Mouse (Mus musculus): ENCODE data around the gene Gria1.

Gene Gria1

DNA sequence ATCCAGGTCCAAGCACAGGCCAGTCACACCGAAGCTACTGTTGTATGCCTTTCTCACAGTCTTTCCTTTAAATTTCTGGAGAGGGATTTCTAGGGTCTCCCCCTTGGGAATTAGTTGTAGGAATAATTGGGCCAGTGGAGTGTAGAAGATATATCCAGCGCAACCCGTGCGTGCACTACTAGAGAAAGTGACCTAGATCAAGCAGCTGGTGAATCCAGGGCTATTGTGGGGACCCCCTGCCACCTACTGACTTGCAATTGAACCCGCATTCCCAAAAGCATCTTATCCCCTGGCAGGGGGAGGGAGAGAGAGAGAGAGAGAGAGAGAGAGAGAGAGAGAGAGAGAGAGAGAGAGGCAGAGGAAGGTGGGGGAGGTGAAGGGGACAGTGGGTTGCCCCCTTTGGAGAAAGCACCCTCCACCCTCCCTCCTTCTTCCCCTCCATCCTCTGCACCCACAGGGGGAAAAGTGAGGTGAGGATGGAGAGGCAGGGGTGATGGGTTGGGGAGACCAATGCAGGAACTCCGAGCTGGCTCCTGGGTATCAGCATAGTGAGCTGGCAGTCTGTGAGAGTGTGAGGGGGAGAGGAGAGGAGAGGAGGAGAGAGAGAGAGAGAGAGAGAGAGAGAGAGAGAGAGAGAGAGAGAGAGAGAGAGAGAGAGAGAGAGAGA is at the start of gene Gria1:
TSS of gene Gria1 (plus strand) at position 364 of the 667 bp plus-strand sequence.
- no peak for DNase-seq (ENCODE audit: low spot score in 2 of 2)

DNA sequence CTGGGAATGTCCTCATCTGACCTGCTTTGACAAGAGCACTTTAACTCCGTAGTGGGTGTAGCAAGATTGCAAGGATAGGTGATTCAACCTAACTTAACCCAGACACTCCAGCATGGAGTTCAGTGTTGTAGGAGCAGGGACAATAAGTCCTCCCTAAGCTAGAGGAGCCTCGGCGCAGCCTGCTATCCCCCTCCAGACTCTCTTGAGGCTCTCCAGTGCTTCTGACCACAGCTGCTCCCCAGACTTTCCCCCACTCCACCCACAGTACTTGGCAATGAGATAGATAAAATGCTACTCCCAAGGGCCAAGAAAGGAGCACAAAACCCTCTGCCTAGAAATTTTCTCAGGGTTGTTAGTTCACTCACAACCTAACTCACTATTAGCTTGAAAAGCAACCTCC is 49.4 kb upstream of the Gria1 start:
- no peak for DNase-seq (ENCODE audit: low spot score in 2 of 2)

DNA sequence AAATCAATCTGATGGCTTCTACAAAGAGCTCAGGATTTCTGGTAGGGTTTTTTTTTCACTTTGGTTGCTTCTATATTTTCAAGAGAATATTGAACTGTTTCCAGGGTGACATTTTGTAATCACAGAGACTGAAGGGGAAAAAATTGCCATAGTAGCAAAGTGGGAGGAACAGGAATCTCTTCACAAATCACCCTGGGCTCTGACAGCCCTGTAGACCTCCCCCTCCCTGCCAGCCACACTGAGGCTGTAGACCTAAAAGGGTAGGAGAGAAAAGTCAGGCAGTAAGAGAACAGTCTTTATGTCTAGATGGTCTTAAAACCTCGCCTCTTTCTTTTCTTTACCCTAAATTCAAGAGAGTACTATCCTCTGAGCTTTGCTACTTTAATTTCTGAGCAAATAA is 38.4 kb upstream of the Gria1 start:
- DNase-seq (ENCODE audit: low spot score in 2 of 2), result no peak

DNA sequence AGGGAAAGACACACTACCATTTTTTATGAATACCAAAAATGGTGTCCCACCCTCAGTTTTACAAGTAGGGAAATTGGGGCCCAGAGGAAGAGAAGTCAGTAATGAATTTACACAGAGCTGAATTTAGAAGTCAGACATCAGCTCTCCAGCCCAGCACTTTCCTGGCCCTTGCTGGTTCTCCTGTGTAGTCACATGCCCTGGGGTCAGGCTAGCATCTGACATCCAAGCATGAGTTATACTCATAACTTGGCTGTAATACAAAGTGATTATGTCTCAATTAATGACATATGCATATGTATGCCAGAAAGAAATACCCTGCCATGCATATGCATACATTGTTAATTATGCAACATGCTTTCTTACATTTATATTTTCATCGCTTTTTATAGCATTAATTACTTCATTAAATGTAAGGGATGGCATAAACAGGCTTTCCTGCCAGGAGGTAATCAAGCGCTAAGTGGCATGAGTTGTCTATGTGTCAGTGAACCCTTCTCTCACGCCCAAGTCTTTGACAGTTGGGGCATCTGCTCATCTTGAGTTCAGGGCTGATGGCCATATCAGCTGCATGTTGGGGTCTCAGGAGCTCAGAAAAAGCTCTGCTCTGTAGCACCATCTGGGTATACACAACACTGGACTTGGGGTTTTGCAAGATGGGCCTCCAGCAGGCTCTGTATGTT is 26.7 kb upstream of the Gria1 start:
- DNase-seq (ENCODE audit: low spot score in 2 of 2), result no peak

DNA sequence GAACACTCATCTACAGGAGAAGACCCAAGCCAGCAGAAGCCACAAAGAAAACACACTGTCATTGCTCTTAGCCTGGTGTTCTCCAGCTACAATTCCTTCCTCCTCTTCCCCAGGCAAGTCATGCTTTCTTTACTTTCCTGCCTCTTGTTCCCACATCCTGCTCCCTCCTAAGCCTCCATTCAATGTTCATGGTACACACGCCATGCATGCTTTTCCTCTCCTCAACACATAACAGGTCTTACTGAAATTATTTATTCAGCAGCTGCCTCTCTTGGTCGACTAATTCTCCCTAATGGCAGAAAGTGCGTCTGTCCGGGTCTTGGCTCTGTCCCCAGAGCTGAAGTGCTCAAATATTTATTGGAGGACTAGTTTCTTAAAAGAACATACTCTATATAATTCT is 25.7 kb upstream of the Gria1 start:
- DNase-seq (ENCODE audit: low spot score in 2 of 2), result no peak

DNA sequence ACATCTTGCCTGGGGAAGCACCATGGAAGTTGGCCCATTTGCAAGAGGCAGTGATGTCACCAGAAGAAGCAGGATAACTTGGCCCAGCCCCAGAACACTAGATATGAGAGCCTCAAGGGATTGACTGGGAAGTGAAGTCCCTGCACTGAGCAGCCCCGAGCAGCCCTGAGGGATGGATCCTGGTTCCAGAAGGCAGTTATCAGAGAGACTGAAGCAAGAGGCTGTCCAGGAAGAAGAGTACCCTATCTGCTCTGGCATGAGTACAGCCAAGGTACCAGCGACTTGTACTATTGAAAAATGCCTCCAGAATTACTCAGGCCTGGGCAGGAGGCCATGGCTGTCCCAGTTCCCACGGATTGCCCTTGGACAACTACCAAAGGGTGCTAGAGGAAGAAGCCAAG is 11.6 kb upstream of the Gria1 start:
- no peak for DNase-seq (ENCODE audit: low spot score in 2 of 2)

DNA sequence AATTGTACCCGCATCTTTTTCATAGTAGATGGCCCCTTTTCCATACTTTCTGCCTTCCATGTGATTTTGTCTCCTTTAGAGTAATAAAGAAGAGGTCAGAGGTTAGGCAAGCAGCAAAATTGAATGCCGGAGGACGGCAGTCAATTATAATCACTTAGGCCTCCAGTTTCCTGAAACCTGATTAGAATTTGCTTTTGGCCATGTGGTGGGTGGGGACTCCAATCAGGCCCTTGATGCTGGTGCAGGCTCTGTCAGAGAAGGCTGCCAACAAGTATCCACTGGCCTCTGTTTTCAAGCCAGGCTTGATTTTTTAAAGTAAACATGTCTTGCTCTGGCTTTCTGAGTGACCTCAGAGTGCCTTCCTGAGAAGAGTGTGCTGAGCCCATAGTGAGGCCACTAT is 6.6 kb upstream of the Gria1 start:
- DNase-seq (ENCODE audit: low spot score in 2 of 2), result no peak

DNA sequence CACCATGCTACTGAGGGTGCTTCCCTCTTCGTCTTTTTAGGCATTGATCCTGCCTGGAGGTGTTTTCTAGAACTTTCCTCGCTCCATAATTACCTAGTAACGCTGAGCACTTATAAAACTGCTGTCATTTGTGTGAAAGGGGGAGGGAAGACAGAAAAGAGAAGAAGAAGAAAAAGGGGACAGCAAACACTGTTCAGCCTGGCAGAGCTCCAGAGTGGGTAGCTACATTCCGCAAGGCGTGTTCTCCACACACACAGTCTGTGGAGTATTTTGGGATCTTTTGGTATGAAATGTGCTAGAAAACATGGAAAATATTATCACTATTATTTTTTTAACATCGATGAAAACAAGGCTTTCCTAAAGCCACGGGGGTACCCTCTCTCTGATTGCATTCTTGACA is 5.8 kb upstream of the Gria1 start:
- no peak for DNase-seq (ENCODE audit: low spot score in 2 of 2)

DNA sequence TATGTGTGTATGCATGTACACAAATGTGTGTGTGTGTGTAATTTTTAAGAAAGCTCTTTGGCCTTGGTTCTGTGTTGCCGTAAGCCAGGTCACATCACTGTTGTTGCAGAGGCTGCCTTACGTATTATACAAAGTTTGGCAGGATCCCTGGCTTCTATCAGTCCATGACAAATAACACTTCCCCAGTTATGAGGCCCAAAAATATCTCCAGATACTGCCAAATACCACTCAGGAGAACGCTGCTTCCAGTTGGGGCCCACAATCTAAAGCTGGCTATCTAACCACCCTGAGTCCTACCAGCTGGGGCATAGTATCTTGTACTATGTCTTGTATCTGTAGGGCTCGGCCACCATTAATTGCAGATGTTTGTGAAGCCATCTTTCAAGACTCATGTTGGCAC is 3.4 kb upstream of the Gria1 start:
- DNase-seq (ENCODE audit: low spot score in 2 of 2), result no peak

DNA sequence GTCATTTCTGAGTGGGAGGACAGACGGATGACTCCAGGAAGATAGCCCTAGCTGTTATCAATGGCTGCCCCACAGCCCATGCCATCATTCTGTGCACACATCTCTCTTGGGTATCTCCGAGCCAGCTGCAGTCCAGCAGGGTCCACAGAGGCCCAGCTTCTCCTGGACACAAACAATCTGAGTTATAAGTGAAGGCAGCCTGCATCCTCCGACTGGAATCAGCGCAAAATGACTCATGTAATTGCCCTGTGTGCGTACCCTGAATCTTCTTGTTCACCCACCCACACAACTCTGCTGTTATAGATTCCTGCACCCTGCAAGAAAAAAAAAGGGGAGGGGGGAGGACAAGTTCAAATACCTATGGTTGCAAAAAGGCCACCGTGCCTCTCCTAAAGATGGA is 576 bp upstream of the Gria1 start:
- no peak for DNase-seq (ENCODE audit: low spot score in 2 of 2)

DNA sequence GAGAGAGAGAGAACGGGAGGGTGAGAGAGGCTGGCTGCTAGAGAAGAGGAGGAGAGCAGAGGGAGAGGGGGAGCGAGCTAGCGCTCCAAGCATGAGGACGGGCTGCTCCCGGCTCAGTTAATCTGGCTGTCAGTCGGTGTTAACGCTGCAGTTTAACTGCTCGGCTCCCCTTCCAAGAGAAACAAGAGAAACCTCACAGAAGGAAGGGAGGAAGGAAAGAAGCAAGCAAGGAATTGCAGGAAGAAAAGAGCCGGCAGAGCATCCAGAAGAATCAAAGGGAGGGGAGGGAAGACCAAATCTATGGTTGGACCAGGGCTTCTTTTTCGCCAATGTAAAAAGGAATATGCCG is 478 bp downstream of the Gria1 start:
- peak; percentile 55 to 75 for DNase-seq (ENCODE audit: low spot score in 2 of 2)

DNA sequence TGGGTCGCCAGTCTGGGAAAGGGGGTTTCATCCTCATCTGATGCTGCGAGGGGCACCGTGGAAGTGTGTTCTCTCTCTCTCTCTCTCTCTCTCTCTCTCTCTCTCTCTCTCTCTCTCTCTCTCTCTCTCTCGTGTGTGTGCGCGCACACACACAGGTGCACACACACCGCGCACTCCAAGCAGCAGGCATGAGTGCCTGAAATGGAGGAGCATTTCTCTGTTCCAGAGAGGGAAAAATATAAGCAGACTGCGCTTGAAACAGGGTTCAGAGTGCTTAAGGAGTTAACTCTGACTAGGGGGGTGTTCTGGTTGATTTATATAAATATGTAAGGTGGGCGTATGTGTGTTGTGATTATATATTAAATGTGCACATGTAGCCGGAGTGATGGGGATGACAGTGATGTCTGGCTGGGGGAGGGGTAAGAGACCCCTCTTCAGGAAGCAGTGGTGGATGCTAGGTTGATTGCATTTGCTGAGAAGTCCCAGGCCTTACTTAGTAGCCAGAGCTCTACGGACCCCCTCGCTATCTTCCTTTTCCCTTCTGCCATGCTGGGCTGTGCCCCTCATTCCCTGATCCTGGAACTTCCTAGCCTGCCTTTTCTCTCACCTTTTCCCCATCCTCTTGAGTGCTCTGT is 1.2 kb downstream of the Gria1 start:
- no peak for DNase-seq (ENCODE audit: low spot score in 2 of 2)

DNA sequence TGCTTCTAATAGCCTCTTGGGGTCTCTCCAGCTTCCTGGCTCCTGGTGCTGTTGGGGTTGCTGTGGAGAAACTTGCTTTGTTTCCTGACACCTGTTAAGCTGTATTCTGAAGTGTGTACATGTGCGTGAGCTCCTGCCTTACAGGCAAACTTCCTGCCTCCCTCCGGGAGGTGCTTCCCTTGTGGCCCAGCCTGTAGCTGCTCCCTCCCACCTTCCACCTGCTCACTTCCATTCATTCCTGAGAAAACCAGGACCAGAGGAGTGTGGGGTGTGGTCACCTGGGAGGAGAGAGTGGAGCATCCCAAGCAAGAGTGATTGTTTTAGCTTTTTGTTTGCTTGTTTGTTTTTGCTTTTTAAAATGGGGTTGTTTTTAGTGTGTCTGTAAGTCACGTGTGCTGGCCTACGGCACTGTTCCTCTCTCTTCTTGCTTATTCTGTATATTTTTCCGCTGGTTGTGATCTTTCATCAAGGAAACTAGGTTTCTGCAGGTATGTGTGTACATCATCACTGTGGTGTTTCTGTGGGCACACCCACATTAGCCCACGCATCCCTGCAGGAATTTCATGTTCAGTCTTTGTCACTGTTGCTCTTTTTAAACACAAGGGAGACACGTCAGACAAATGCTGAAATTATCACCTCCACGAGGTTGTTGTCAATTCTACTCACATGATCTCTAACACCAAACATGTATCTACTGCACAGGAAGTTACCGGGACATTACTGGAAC is 2.4 kb downstream of the Gria1 start:
- DNase-seq (ENCODE audit: low spot score in 2 of 2), result peak in 1 of 2 experiments; percentile 30

DNA sequence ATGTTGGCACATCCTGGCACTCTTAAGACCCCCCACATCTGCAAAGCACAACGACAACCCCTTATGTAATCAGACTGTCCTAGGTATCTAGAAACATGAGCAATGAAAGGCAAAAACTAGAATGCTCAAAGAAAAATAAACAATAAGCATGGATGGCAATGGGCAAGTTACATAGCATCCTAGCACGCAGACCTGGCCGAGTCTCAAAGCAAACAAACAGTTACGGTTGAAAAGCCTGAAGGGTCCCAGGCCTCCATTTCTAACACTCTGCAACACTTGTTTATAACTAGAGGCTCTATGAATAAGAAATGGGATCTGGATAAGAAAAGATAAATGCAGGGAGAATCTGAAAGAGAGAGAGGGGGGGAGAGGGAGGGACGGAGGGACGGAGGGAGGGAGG is 3.2 kb downstream of the Gria1 start:
- no peak for DNase-seq (ENCODE audit: low spot score in 2 of 2)

DNA sequence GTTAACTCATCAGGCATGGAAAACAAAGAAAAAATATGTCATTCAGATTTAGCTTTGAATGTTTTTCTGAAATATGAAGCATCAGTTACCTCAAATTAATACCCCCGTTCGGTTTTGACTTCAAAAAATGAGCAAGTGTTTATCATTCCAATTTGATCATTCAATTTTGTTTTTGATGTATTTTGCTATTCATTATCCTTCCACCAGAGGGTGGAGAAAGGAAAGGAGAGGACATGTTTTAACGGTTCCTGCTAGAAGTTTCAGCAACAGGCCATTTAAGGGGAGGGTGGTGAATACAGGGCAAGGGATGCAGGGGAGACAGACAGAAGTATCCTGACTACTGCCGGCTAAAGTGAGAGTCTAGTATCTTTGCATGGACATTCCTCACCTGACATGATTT is 7.3 kb downstream of the Gria1 start:
- DNase-seq (ENCODE audit: low spot score in 2 of 2), result no peak

DNA sequence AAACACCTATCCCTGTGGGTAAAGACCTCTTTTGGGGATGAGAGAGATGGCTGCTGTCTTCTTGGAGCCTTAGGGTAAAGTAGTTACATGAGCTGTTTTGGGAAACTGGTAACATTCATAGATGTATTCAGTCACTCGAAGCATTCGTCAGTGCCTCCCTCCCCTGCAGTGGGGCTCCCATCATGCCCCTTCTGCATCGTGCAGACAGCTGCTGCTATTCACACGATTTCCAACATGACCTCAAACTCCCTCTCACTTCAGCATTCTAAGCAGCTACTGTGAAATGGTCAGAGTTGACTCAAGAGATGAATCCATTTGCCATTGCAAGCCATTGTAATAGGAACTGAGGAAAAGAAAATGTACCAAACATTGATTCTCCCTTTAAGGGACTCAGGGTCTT is 11.2 kb downstream of the Gria1 start:
- DNase-seq (ENCODE audit: low spot score in 2 of 2), result no peak

DNA sequence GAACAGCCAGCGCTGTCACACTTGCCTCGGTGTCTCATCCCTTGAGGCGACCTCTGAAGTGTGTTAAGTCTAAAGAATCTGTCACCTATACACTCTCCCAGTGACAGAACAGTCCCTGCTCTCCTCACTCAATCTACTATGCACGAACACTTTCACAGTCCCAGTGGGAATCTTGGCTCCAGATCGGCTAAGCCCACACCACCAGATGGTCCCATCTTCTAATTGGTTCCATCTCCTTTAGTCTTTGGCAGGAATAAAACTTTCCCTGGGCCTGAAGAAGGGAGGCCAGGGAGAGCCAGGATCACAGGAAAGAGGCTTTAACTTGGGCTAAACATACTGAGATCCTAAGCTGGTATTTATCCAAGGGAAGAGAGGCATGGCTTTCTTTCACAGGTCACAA is 19.3 kb downstream of the Gria1 start:
- DNase-seq (ENCODE audit: low spot score in 2 of 2), result peak; percentile 60 to 83

DNA sequence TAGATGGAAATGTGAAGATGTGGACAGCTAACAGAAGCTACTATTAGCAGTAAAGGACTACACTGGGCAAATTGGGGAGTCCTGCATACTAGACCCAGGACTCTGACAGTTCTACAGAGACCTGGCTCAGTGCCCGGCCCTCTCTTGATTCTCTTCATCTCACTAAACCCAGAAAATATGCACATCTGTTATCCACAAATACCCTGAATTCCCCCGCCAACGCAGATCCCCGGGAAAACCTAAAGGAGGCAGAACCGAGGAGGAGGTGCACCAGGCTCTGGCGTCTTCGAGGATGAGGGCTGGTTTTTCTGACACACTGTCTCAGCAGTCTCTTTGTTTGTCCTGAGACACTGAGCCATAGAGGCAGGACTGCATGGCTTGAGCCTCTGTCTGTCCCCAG is 27.6 kb downstream of the Gria1 start:
- peak; percentile 78 to 88 for DNase-seq (ENCODE audit: low spot score in 2 of 2)

DNA sequence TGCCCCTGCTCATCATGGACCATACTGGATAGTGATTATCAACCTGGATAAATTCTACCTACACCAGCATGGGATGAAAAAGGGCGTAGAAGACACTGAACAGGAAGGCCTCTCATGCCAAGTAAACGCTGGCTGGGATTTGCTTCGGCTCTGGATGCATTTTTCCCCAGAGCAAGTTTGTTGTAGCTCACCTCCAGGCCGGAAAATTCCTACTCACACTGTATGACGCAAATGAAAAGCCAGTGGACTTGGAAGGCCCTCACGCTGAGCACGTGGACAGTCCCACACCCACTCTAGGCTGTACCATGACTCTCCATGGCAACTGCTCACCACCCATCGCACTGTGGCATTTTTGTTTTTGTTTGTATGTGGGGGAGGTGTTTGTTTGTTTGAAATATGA is 28.1 kb downstream of the Gria1 start:
- DNase-seq (ENCODE audit: low spot score in 2 of 2), result peak in 1 of 2 experiments; percentile 59

DNA sequence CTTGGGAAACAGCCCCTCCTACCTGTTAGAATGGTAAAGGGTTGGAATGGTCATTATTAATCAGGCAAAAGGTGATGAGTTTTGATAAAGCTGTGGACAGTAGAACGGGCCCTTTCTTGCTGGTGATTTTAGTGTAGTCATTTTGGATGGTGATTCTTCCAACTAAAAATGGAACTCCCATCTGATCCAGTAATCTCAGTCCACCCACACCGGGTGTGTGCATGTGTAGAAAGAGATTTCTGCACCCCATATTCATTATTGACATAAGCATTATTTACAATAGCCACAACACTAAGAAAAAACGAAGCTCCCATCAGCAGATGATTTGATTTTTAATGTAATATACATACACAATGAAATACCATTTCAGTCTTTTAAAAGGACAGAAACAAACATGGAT is 30.9 kb downstream of the Gria1 start:
- DNase-seq (ENCODE audit: low spot score in 2 of 2), result no peak

DNA sequence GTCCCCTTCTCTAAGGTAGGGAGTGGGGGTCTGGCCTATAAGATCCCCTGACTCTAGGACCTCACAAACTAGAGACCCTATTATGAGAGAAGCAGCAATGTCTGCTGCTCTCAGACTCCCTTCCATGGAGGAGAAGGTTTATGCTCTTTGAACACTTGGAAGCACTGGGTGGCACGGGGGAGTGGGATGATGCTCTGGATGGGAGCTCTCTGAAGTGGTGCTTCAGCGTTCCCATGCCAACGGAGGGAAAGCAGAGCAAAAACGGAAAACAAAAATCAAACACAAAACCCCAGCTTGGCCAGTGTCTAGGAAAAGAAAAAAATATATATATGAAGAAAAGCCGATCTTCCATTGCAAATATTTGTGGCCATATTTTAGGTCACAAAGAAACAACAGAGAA is 33.0 kb downstream of the Gria1 start:
- peak; percentile 35 to 50 for DNase-seq (ENCODE audit: low spot score in 2 of 2)

DNA sequence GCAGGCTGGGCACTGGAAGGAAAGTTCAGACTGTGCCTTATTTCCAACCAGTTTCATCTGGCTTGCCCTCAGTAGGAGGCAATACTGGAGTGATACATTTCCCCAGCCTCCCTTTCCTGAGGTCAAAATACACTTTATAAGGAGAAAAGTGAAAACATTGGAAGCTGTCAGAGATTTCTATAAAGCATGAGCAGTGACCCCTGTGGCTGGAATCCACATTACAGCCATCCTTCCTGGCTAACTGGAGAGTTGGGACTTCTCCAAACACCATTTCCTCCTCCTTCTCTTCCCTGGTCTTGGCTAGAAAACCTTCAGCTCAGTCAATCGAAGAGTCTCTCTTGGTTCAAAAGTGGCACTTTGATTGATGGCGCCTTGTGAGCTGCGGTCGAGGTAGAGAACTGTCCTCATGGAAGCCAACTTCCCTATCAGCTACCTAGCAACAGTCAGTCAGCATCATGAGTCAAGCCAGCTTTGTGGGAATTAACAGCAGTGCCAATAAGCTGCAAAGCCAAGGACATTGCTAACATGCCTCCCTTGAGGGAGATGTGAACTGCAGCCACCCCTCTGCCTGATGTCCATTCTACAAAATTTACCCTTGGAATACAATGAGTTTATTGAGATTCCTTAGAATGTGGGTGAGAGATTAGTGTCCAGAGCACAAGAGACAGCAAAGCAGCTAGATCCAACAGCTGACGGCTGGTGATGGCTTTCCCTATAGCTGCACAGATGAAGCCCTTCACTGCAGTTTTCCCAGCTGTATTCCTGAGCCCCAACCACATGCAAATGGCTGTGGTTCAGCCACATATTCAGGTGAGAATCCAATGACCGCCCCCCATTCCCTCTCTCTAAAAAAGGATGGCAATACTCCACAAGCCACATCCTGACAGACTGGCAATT is 40.7 kb downstream of the Gria1 start:
- DNase-seq (ENCODE audit: low spot score in 2 of 2), result no peak

All from right cerebral cortex, postnatal 36 days (tissue).